Mouse (Mus musculus): ENCODE results near the gene Olfr691.
"Not testable (repeated sequence)": the region's sequence is repeated elsewhere in the genome, so short reads cannot be mapped to it uniquely, and the experiment has no call there.

The Olfr691 gene

DNA sequence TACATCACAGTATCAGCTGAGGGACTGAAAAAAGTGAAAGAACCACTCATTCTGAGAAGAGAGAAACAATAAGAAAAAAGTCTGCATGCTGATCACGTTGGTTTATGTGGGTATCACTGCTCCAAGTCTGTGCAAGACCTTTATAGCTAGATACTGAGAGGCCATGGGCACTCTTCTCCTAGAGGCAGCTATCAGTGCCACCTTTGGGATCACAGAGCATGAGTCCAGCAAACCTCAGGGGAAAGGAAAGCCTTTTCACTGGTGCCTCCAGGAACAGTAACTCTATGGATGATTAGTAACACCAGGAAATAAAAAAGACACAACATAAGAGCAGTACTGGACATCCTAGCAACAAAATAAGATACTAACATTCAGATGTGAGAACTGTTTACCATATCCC, at the start of gene Olfr691:
TSS of gene Olfr691 (minus strand) at position 101 of the 400 bp plus-strand sequence.
- no peak for DNase-seq (ENCODE audit: low spot score)

GRCm38 (mm10) chr7:105390236-105390635, 48.2 kb upstream of the Olfr691 start:
- no peak for DNase-seq (ENCODE audit: low spot score)

GRCm38 (mm10) chr7:105387696-105388095, 45.6 kb upstream of the Olfr691 start:
- DNase-seq (ENCODE audit: low spot score), result no peak

GRCm38 (mm10) chr7:105380329-105380728, 38.3 kb upstream of the Olfr691 start:
- DNase-seq (ENCODE audit: low spot score), result no peak

- no peak for DNase-seq (ENCODE audit: low spot score)
Measured at GRCm38 (mm10) chr7:105374866-105375265, 32.8 kb upstream of the Olfr691 start, which contains the start of gene Gm5901. TSS of gene Gm5901 (plus strand) at chr7:105375038.

GRCm38 (mm10) chr7:105373976-105374375, 31.9 kb upstream of the Olfr691 start:
- no peak for DNase-seq (ENCODE audit: low spot score)

GRCm38 (mm10) chr7:105373509-105373908, 31.4 kb upstream of the Olfr691 start:
- DNase-seq (ENCODE audit: low spot score), result no peak

DNA sequence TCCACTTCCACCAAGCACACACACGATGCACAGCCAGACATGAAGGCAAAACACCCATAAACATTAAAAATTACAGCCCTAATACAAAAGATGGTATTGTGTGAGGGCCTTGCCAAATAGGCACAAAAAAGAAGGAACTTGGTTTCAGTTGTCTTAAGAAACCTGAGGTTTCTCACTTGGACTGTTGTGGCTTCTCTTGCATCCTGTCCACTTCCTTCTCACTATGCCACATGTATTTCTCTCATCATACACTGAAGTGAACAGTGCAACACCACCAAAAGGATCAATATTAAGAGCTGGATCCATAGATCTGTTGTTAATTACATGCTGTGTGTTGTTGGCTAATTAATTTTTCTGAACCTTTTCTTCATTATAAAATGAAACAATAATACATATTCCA, 30.8 kb upstream of the Olfr691 start:
- no peak for DNase-seq (ENCODE audit: low spot score)

- no peak for DNase-seq (ENCODE audit: low spot score)
Measured at GRCm38 (mm10) chr7:105368521-105368920, 26.5 kb upstream of the Olfr691 start.

GRCm38 (mm10) chr7:105367930-105368329, 25.9 kb upstream of the Olfr691 start, which contains the start of gene Olfr692:
TSS of gene Olfr692 (plus strand) at chr7:105368230.
- no peak for DNase-seq (ENCODE audit: low spot score)

GRCm38 (mm10) chr7:105367268-105367667, 25.2 kb upstream of the Olfr691 start:
- no peak for DNase-seq (ENCODE audit: low spot score)

DNA sequence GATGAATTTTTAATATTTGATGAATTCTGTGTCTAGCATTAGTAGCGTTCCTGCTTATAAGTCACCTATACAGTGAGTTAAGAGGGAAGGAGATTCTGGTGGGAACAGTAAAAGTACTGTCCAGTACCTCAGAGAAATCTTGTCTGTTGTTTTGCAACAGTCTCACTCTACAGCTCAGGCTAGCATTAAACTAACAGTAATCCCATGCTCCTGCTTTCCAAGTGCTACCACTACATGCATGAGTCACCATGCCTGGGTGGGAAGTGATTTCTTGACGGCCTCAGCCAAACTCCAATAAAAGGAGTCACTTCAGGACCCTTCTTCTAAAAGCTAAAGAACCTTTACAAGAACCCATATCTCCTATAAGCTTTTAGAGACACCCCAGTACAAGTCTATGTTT, 19.6 kb upstream of the Olfr691 start:
- DNase-seq (ENCODE audit: low spot score), result no peak

GRCm38 (mm10) chr7:105356487-105356886, 14.4 kb upstream of the Olfr691 start:
- DNase-seq (ENCODE audit: low spot score), result not testable (repeated sequence)

DNA sequence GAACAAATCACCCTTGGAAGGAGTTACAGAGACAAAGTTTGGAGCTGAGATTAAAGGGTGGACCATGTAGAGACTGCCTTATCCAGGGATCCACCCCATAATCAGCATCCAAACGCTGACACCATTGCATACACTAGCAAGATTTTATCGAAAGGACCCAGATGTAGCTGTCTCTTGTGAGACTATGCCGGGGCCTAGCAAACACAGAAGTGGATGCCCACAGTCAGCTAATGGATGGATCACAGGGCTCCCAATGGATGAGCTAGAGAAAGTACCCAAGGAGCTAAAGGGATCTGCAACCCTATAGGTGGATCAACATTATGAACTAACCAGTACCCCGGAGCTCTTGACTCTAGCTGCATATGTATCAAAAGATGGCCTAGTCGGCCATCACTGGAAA, 14.0 kb upstream of the Olfr691 start:
- DNase-seq (ENCODE audit: low spot score), result not testable (repeated sequence)

- DNase-seq (ENCODE audit: low spot score), result no peak
Measured at GRCm38 (mm10) chr7:105342752-105343151, 682 bp upstream of the Olfr691 start.

GRCm38 (mm10) chr7:105334004-105334403, 8.1 kb downstream of the Olfr691 start, which contains the start of gene Olfr690:
TSS of gene Olfr690 (minus strand) at chr7:105334104.
- no peak for DNase-seq (ENCODE audit: low spot score)

- DNase-seq (ENCODE audit: low spot score), result no peak
Measured at GRCm38 (mm10) chr7:105325302-105325701, 16.8 kb downstream of the Olfr691 start.

GRCm38 (mm10) chr7:105310865-105311264, 31.2 kb downstream of the Olfr691 start, which contains the start of gene Olfr689:
TSS of gene Olfr689 (plus strand) at chr7:105311165.
- no peak for DNase-seq (ENCODE audit: low spot score)

- DNase-seq (ENCODE audit: low spot score), result no peak
Measured at GRCm38 (mm10) chr7:105290051-105290450, 52.0 kb downstream of the Olfr691 start.

GRCm38 (mm10) chr7:105287795-105288194, 54.3 kb downstream of the Olfr691 start, which contains the start of gene Olfr688:
TSS of gene Olfr688 (plus strand) at chr7:105288095.
- no peak for DNase-seq (ENCODE audit: low spot score)
